In the genomic region with DNA sequence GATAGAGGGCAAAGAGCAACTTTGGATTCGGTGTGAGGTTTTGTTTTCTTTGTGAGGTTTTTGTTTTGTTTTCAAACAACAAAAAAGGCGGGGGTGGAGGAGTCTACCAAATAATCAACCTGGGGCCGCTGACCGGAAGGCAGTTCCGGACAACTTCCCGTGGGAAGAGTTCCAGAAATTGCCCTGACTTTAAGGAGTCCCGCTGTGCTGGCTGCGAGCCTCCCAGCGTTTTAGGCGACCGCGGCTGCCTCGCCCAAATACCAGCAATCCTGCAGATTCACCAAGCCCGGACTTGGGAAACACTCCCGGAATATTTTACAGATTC, we compare ENCODE assay signal across 8 mouse cellular contexts. TPM values are rescaled to one million over a fixed set of nuclear protein-coding genes. Genes with fewer than 3 reads are reported as not detected.
DNase-seq lines count a peak whose midpoint lies in the region; ATAC-seq lines count a peak whose summit lies in the region.

No protein-coding gene starts in this region.

- no peak overlapping the region for H3K27ac ChIP-seq in embryonic facial prominence, embryonic 15.5 days (replicated peaks)
- H3K27ac ChIP-seq in hindbrain, embryonic 10.5 days: peak overlapping the region; percentile 86
- H3K27ac ChIP-seq in limb, embryonic 13.5 days: no peak overlapping the region; the same call in 1 of the 2 replicates
- no peak overlapping the region; the same call in 1 of the 2 replicates for H3K27ac ChIP-seq in neural tube, embryonic 11.5 days (ENCODE audit: low read depth, low read length)

- ATAC-seq in embryonic facial prominence, embryonic 15.5 days (ENCODE audit: insufficient number of reproducible peaks, low FRiP score, low TSS enrichment, low read depth): no peak
- no peak for ATAC-seq in limb, embryonic 13.5 days (ENCODE audit: low FRiP score, low read depth)
- no peak for ATAC-seq in neural tube, embryonic 11.5 days (ENCODE audit: insufficient read depth, low FRiP score, low TSS enrichment)

- peak overlapping the region; percentile 52 for H3K4me3 ChIP-seq in embryonic facial prominence, embryonic 15.5 days (replicated peaks)
- peak overlapping the region; percentile 57 for H3K4me3 ChIP-seq in hindbrain, embryonic 10.5 days
- H3K4me3 ChIP-seq in limb, embryonic 13.5 days: peak overlapping the region; percentile 53
- H3K4me3 ChIP-seq in neural tube, embryonic 11.5 days (ENCODE audit: low read depth, low read length): peak overlapping the region; percentile 36

- peaks cover 12% of the 10 kb centered on the region for H3K4me1 ChIP-seq in embryonic facial prominence, embryonic 15.5 days
- H3K4me1 ChIP-seq in hindbrain, embryonic 10.5 days (replicated peaks): peaks cover 62% of the 10 kb centered on the region
- H3K4me1 ChIP-seq in limb, embryonic 13.5 days: peaks cover 62% of the 10 kb centered on the region
- H3K4me1 ChIP-seq in neural tube, embryonic 11.5 days (ENCODE audit: control insufficient read depth, insufficient read depth, low read length): peaks cover 49% of the 10 kb centered on the region

- DNase-seq in urinary bladder, postnatal 14 days (ENCODE audit: low spot score): peak; percentile 34
- no peak for DNase-seq in urinary bladder, adult 2 months (ENCODE audit: low spot score)
- DNase-seq in hindbrain, embryonic 10.5 days (ENCODE audit: low spot score): peak; percentile 54
- peak; percentile 38 for DNase-seq in neural tube, embryonic 11.5 days (ENCODE audit: low spot score)
- DNase-seq in frontal cortex, postnatal 14 days (ENCODE audit: low spot score in 2 of 2): no peak
- no peak for DNase-seq in layer of hippocampus, adult 8-10 months (ENCODE audit: low spot score in 2 of 2)

- H3K36me3 ChIP-seq in embryonic facial prominence, embryonic 15.5 days: no peaks in the 10 kb centered on the region
- H3K36me3 ChIP-seq in hindbrain, embryonic 10.5 days: no peaks in the 10 kb centered on the region; the same call in 1 of the 2 replicates
- no peaks in the 10 kb centered on the region for H3K36me3 ChIP-seq in limb, embryonic 13.5 days
- H3K36me3 ChIP-seq in neural tube, embryonic 11.5 days (ENCODE audit: control insufficient read depth, insufficient read depth, low read length): no peaks in the 10 kb centered on the region

- WGBS in embryonic facial prominence, embryonic 15.5 days: 1% methylated on average over 15 of the region's 15 CpGs
- whole genome bisulfite sequencing in hindbrain, embryonic 10.5 days: under 1% methylated on average over 15 of the region's 15 CpGs
- 4% methylated on average over 15 of the region's 15 CpGs for WGBS in limb, embryonic 13.5 days
- WGBS in neural tube, embryonic 11.5 days: 1% methylated on average over 15 of the region's 15 CpGs

- peaks cover 60% of the 10 kb centered on the region for H3K27me3 ChIP-seq in embryonic facial prominence, embryonic 15.5 days
- peaks cover 75% of the 10 kb centered on the region for H3K27me3 ChIP-seq in hindbrain, embryonic 10.5 days (ENCODE audit: insufficient read depth, poor library complexity, severe bottlenecking)
- H3K27me3 ChIP-seq in limb, embryonic 13.5 days: peaks cover 48% of the 10 kb centered on the region
- peaks cover 26% of the 10 kb centered on the region for H3K27me3 ChIP-seq in neural tube, embryonic 11.5 days (ENCODE audit: control insufficient read depth, insufficient read depth, low read length)

- H3K4me2 ChIP-seq in embryonic facial prominence, embryonic 15.5 days (replicated peaks): peak overlapping the region; percentile 99
- H3K4me2 ChIP-seq in limb, embryonic 13.5 days (replicated peaks): peak overlapping the region; percentile 98
- H3K4me2 ChIP-seq in neural tube, embryonic 11.5 days (ENCODE audit: low read depth): peak overlapping the region; percentile 76

- H3K9me3 ChIP-seq in embryonic facial prominence, embryonic 15.5 days (replicated peaks): no peaks in the 10 kb centered on the region
- H3K9me3 ChIP-seq in hindbrain, embryonic 10.5 days: no peaks in the 10 kb centered on the region
- H3K9me3 ChIP-seq in limb, embryonic 13.5 days: no peaks in the 10 kb centered on the region
- H3K9me3 ChIP-seq in neural tube, embryonic 11.5 days (ENCODE audit: control insufficient read depth, low read length): no peaks in the 10 kb centered on the region

- H3K9ac ChIP-seq in embryonic facial prominence, embryonic 15.5 days: 0 out of 2 replicates have a peak overlapping the region, but pooled peaks have one; percentile 16
- peak overlapping the region; percentile 67 for H3K9ac ChIP-seq in limb, embryonic 13.5 days
- H3K9ac ChIP-seq in neural tube, embryonic 11.5 days (ENCODE audit: low read length): no peak overlapping the region; the same call in 1 of the 2 replicates

RNA-seq across cellular contexts. Expression of a gene that starts 13.0 kb away (rescaled TPM):
- 66.2 and 76.1 TPM in 2 replicates for polyA plus RNA-seq in urinary bladder, adult 2 months (2012; rRNA removed)
- polyA plus RNA-seq in embryonic facial prominence, embryonic 15.5 days (2015; fragmentation: Nextera tagmentation; extraction: Ambion mirVana): 77.6 and 79.2 TPM in 2 replicates
- 101 TPM in 2 replicates for polyA plus RNA-seq in hindbrain, embryonic 10.5 days (2016; fragmentation: Nextera tagmentation; extraction: Ambion mirVana)
- 91.2 and 96.1 TPM in 2 replicates for polyA plus RNA-seq in limb, embryonic 13.5 days (2015; fragmentation: Nextera tagmentation; extraction: Ambion mirVana)
- polyA plus RNA-seq in neural tube, embryonic 11.5 days (2014; fragmentation: Nextera tagmentation; extraction: Ambion mirVana): 73.5 and 76.8 TPM in 2 replicates
- total RNA-seq in layer of hippocampus, adult 8-10 months (2022): 100 to 1,000 TPM; 171 to 184 (median 178) TPM

Comparison
In these comparisons a context has a peak if more than half of its experiments do, and no peak if none do; other contexts are left out.
1. DNase-seq: peak in urinary bladder, postnatal 14 days (single experiment), hindbrain, embryonic 10.5 days (single experiment) and neural tube, embryonic 11.5 days (single experiment); none in urinary bladder, adult 2 months (single experiment), frontal cortex, postnatal 14 days (0 of 2) and layer of hippocampus, adult 8-10 months (0 of 2).
2. Peak in every context shown above with its lines, with median percentiles within 50 percentile points of each other: H3K4me2 ChIP-seq and H3K4me3 ChIP-seq.